Mouse (Mus musculus): ENCODE data around the gene Fam206a.

Gene Fam206a

DNA sequence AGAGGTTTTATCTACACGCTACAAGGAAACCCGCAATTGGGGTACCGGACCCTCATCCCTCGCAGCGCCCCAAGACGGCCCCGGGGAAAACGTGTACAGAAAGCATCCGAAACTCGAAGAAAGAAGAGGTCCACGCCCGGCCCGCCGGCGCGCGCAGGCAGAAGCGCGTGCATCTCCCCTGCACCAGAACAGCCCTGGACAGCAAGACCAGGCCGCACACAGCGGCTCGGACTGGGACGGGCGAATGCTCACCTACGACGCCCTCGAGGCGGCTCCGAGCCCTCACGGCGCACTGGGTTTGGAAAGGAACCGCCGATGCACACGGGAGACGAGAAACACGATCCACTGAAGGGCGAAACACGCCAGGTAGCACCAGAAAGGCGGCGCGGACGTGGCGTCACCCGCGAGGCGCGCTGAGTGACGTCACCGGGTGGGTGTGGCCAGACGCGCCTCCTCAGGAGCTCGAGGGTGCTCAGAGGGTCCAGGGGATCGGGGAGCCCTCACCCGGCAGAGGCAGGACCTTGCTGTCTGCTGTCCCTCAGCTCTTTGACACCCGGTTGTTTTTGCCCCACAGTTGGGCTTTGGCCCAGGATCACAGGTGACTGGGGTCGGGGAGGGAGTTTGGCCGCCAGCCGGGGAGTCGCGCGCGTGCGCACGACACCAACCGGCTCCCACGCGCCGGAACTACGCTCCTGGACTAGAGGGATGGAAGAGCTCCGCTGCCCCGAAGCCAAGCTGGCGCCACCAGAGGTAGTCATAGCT is at the start of gene Fam206a, which contains the start of gene Elp1:
Gene Fam206a (plus strand): TSS at position 439 of the 762 bp plus-strand sequence.
Gene Elp1 (minus strand): TSS at position 425 of the 762 bp plus-strand sequence.
- DNase-seq = peak; percentile 96

- no peak for DNase-seq
These were observed 46.1 kb upstream of the Fam206a start for GRCm38 (mm10) chr4:56756021-56756420.

DNA sequence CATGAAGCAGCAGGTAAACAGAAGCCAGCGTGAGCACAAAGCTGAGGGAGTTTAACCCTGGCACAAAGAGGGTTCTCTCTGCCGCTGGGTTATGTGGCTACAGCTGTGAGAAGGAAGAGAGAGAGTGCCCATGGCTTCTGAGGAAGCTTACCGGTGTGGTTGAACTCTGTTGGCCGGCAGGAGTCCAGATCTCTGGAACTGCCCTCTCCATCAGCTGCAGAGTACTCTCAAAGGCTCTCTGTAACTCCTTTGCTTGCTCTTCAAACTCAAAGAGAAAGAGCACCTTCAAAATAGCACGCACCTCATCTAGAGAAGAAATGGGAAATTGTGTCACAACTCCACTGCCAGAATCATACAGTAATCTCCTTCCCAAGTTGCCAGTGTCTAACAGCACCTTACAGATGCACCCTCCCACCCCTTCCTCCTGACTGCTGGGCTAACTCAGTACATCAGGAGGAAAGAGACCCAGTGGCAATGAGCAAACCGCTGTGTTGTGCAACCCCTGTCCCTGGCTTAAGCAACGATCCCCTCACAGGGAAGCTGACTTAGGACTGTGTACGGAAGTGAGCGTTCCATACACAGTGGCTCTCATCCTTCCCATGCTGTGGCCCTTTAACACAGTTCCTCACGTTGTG is 45.1 kb upstream of the Fam206a start:
- no peak for DNase-seq

DNA sequence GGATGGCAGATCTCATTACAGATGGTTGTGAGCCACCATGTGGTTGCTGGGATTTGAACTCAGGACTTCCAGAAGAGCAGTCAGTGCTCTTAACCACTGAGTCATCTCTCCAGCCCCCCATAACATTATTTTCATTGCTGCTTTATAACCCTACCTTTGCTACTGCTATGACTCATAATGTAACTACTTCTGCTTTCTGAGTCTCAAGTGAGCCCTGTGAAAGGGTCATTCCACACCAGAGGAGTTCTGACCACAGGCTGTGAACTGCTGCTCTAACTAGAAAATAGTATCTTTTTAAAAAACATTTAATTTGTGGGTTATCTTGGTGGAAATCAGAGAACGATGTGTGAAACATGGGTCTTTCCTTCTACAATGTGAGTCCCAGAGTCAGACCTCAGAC is 44.5 kb upstream of the Fam206a start:
- no peak for DNase-seq

- no peak for DNase-seq
These were observed 34.3 kb upstream of the Fam206a start for GRCm38 (mm10) chr4:56767861-56768284.

DNA sequence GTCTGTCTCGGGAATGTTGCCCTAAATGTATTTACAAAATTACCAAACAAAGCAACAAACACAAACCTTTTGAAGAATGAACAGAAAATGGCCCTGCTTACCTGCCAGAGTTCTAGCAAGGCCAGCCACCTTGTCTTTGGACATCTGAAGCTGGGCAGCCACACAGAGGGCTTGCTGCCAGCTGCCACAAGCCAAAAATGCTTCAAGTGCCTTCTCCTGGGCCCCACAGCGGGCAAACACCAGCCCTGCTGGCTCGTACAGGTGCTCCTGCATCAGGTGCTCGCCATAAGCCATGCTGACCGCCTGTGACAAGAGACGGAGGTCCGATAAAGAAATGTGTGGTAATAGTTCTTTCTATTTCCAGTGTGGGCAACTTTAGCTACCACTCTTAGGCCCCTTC is 33.2 kb upstream of the Fam206a start:
- no peak for DNase-seq

DNA sequence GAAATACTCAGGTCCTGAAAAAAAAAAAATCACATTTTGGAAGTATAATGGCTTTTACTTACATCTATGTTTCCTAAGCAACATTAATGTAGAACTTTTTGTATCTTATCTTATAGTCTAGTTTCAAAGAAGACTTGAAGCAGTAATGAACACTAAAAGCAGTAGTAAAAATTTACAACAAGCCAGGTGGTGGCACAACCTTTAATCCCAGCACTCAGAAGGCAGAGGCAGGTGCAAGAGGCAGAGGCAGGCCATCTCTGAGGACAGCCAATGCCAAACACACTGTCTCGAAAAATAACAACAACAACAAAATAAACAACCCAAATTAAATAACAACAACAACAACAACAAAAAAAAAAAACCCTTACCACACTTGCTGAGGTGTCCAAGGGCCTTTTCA is 31.1 kb upstream of the Fam206a start:
- no peak for DNase-seq

DNA sequence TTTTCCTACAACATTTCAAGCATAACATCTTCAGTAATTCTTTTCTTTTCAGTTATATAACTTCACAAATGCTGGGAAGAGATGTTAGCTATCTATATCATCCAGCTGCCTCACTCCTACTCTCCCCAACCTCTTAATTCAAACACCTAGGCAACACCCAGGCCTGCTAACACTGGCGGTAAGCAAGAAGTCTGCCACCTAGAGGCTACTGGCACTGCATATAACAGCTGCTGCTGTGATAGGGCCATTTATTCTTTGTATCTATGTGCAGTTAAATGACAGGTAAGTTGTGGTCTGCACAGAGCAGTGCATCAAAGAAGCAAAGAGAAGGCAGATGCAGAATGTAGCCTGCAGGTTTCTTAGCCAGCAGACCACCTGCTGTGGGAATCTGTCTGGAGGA is 10.8 kb upstream of the Fam206a start:
- peak; percentile 17 for DNase-seq

GRCm38 (mm10) chr4:56802669-56803150 is 565 bp downstream of the Fam206a start:
- DNase-seq = no peak

DNA sequence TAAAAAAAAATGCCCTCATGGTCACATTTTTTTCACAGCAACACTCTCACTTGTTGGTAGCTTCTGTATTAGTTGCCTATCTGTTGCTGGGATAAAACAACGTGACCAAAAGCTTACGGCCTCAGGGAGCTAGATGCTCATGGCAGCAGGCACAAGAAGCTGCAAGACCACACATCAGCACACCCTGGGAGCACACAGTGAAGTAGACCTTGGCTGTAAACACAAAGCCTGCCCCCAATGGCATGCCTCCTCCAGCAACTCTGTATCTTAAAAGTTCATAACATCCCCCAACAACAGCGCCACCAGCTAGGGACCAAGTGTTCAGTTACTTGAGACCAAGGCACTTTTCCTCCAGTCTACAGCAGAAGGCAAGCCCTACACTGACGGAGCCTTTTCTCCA is 6.9 kb downstream of the Fam206a start:
- DNase-seq = no peak

GRCm38 (mm10) chr4:56811642-56812041 is 9.5 kb downstream of the Fam206a start:
- no peak for DNase-seq

DNA sequence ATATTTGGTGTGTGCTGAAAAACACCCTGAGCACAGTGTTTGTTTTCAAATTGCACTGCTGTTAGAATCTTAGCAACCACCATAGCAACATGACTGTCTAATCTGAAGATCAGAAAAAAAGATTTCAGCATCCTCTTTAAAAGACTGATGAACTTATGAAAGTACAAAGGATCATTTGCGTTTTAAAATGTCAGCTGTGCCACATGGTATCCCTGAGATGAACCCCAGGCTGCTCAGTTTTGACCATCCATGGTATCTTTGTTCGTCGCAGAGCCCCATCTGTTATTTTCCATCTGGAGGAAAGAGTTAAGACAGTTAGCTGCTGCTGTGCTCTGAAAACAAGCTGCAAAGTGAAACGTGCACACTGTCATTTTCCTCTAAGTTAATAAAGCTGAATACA is 10.0 kb downstream of the Fam206a start:
- no peak for DNase-seq

DNA sequence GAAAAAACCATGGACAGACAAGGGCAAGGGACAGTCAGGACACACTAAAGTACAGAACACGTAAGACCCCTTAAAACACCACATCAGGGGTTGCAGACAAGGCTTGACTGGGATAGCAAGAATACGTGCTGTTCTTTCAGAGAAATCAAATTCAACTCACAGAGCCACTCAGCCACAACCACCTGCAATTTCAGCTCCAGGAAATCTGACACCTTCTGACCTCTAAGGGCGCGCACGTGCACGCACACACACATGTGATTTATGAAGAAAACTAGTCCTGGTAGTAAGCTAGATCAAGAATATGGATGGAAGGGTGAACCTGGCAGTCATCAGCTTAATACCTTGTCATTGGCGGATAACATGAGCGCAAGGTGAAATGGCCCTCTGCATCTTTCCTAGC is 13.0 kb downstream of the Fam206a start:
- no peak for DNase-seq

GRCm38 (mm10) chr4:56820017-56820550 is 17.9 kb downstream of the Fam206a start:
- no peak for DNase-seq

DNA sequence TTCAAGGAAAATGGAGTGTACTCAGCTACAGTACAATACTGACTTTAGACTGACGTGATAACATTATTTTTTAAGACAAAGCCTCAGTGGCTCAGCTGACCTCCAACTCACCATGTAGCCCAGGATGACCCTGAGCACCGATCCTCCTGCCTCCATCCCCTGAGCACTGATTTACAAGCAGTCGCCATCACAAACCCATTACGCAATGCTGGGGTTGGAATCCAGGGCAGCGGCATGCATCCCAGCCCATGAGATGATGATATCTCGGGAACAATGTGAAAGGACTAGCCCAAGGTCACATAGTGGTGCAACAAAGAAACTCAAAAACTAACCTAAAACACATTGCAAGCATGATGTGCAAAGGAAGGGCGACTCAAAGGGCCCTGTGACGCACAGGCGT is 22.1 kb downstream of the Fam206a start:
- no peak for DNase-seq

GRCm38 (mm10) chr4:56828932-56829331 is 26.8 kb downstream of the Fam206a start:
- no peak for DNase-seq

DNA sequence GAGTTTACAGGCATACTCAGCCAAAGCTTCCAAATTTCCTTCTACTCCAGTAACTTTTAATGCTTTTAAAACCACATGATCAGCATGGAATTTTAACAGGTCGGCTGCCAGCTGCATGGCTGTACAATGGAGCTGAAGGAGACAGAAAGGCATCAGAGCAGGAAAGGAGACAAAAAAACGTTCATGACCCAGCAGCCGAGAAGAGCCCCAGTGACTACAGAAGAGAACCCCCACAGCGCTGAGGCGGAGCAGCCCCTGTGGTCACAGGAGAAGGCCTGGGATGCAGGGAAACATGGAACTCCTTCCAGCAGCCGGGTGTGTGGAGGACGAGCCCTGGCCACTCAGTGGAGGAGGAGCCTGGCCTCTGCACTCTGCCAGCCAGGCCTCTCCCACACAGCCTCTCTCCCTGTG is 27.4 kb downstream of the Fam206a start:
- DNase-seq = no peak

GRCm38 (mm10) chr4:56831013-56831609 is 29.0 kb downstream of the Fam206a start:
- DNase-seq = no peak

- no peak for DNase-seq
These were observed 29.9 kb downstream of the Fam206a start for GRCm38 (mm10) chr4:56831998-56832397.

DNA sequence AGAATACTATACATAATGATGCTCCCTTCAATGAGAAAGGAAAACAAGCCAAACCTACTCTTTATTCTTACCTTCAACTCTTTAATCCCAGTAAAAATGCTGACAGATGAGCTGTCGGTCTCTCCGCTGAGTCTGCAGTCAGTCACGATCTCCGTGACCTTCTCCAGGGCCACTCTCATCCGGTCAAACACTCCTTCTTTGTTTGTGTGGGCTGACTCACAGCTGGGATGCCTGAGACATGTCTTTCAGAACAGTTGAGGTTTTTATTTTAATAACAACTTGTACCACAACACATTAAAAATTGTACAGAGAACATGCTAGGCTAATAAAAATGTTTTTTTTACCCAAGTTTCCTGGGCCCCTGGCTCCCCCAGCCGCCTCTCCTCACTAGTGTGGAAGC is 35.5 kb downstream of the Fam206a start:
- DNase-seq = no peak

GRCm38 (mm10) chr4:56840297-56840696 is 38.2 kb downstream of the Fam206a start:
- no peak for DNase-seq

DNA sequence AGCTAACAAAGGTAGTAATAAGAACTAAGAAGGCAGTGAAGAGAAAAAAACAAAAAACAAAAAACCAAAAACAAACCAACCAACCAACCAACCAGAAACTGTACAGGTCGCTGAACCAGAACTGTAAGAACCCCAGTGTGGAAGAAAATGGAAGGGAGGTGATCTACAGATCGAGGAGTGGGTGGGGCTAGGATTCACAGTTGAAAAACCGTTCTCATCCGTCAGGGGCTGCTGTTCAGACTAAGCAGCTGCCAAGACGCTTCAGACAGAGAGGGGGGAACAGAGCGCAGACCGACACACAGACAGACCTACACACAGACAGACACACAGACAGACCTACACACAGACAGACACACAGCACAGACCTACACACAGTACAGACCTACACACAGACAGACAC is 40.4 kb downstream of the Fam206a start:
- DNase-seq = no peak

DNA sequence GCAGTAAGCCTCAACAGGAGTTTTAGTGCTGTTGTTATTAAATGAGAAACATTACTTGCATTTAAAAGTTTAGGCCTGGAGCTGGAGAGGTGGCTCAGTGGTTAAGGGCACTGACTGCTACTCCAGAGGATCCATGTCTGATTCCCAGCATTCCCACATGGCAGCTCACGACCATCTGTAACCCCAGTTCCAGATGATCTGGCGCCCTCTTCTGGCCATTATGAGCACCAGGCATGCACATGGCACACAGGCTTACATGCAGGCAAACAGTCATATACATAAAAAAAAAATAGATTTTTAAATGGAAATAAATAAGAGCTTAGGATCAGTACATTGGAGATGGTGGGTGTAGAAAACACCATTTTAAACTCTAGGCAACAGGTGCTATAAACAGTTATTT is 41.8 kb downstream of the Fam206a start:
- DNase-seq = no peak

DNA sequence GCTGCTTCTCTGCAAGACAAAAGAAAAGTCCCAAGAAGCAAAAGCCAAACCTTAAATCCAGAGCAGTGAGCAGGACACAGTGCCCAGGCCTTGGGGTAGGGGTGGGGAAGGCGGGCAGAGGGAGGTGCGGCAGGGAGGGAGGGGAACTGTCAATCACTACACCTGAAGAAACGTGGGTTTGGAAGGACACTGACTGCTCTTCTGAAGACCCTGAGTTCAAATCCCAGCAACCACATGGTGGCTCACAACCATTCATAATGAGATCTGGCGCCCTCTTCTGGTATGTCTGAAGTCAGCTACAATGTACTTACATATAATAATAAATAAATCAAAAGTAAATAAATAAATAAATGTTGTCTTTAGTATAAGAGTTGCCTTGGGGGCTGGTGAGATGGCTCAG is 42.8 kb downstream of the Fam206a start:
- no peak for DNase-seq

Data from right cerebral cortex, postnatal 14 days (tissue).